Mouse (Mus musculus): ENCODE data around the gene BC107364. TPM values are rescaled to one million over a fixed set of nuclear protein-coding genes. Genes with fewer than 3 reads are reported as not detected.
"Not testable (repeated sequence)": the region's sequence is repeated elsewhere in the genome, so short reads cannot be mapped to it uniquely, and the experiment has no call there.

Gene BC107364
- polyA plus RNA-seq, 1 experiment, result 0.09 TPM

GRCm38 (mm10) chr3:96487596-96488289 lies 35.6 kb upstream of the BC107364 start:
- Histone ChIP-seq H3K4me3 (ENCODE audit: control insufficient read depth, insufficient read depth, low read length) (peak overlapping the region; percentile 42), H3K27ac (ENCODE audit: control insufficient read depth, insufficient read depth, low read length) (peak overlapping the region; percentile 98), H3K27me3 (ENCODE audit: control insufficient read depth, insufficient read depth, low read length) (no peaks in the 10 kb centered on the region), H3K4me1 (replicated peaks; ENCODE audit: control insufficient read depth, insufficient read depth, low read length) (peaks cover 2% of the 10 kb centered on the region), H3K36me3 (ENCODE audit: control insufficient read depth, insufficient read depth, low read length) (no peaks in the 10 kb centered on the region)
- TF ChIP-seq CTCF (IDR thresholded peaks at IDR 0.05; ENCODE audit: borderline replicate concordance, control insufficient read depth, extremely low read depth, insufficient read depth, low read length, poor library complexity) (peak; percentile 22; the same call in 1 of the 2 replicates), POLR2A (IDR thresholded peaks at IDR 0.05; ENCODE audit: control insufficient read depth, extremely low read depth, insufficient read depth, low read length, poor library complexity) (no peak)
- WGBS, result 5% methylated on average over 26 of the region's 26 CpGs
- DNase-seq, result peak; percentile 57

GRCm38 (mm10) chr3:96486828-96487559 lies 34.9 kb upstream of the BC107364 start:
- DNase-seq; H3K36me3 ChIP-seq (ENCODE audit: control insufficient read depth, insufficient read depth, low read length); H3K27me3 ChIP-seq (ENCODE audit: control insufficient read depth, insufficient read depth, low read length); H3K4me1 ChIP-seq (replicated peaks; ENCODE audit: control insufficient read depth, insufficient read depth, low read length): not testable (repeated sequence)
- H3K27ac ChIP-seq (ENCODE audit: control insufficient read depth, insufficient read depth, low read length), result peak overlapping the region; percentile 71
- WGBS, result 8% methylated on average over 9 of the region's 38 CpGs
- H3K4me3 ChIP-seq (ENCODE audit: control insufficient read depth, insufficient read depth, low read length), result peak overlapping the region; percentile 36; the same call in 1 of the 2 replicates

- H3K4me1 ChIP-seq (replicated peaks; ENCODE audit: control insufficient read depth, insufficient read depth, low read length); H3K4me3 ChIP-seq (ENCODE audit: control insufficient read depth, insufficient read depth, low read length); DNase-seq; H3K36me3 ChIP-seq (ENCODE audit: control insufficient read depth, insufficient read depth, low read length); H3K27me3 ChIP-seq (ENCODE audit: control insufficient read depth, insufficient read depth, low read length); H3K27ac ChIP-seq (ENCODE audit: control insufficient read depth, insufficient read depth, low read length): not testable (repeated sequence)
- 2% methylated on average over 4 of the region's 34 CpGs for WGBS
These were observed 34.1 kb upstream of the BC107364 start for GRCm38 (mm10) chr3:96486064-96486827.

GRCm38 (mm10) chr3:96485361-96485760 lies 33.3 kb upstream of the BC107364 start:
- H3K27me3 ChIP-seq (ENCODE audit: control insufficient read depth, insufficient read depth, low read length), result no peaks in the 10 kb centered on the region
- peaks cover 2% of the 10 kb centered on the region for H3K4me1 ChIP-seq (replicated peaks; ENCODE audit: control insufficient read depth, insufficient read depth, low read length)
- H3K27ac ChIP-seq (ENCODE audit: control insufficient read depth, insufficient read depth, low read length), result no peak overlapping the region
- no peaks in the 10 kb centered on the region for H3K36me3 ChIP-seq (ENCODE audit: control insufficient read depth, insufficient read depth, low read length)
- 97% methylated on average over 2 of the region's 2 CpGs for WGBS
- H3K4me3 ChIP-seq (ENCODE audit: control insufficient read depth, insufficient read depth, low read length), result no peak overlapping the region
- TF ChIP-seq CTCF (IDR thresholded peaks at IDR 0.05; ENCODE audit: borderline replicate concordance, control insufficient read depth, extremely low read depth, insufficient read depth, low read length, poor library complexity) (no peak), POLR2A (IDR thresholded peaks at IDR 0.05; ENCODE audit: control insufficient read depth, extremely low read depth, insufficient read depth, low read length, poor library complexity) (no peak)
- no peak for DNase-seq

- Histone ChIP-seq H3K27ac (ENCODE audit: control insufficient read depth, insufficient read depth, low read length) (no peak overlapping the region), H3K4me3 (ENCODE audit: control insufficient read depth, insufficient read depth, low read length) (no peak overlapping the region), H3K36me3 (ENCODE audit: control insufficient read depth, insufficient read depth, low read length) (no peaks in the 10 kb centered on the region), H3K4me1 (replicated peaks; ENCODE audit: control insufficient read depth, insufficient read depth, low read length) (peaks cover 2% of the 10 kb centered on the region), H3K27me3 (ENCODE audit: control insufficient read depth, insufficient read depth, low read length) (no peaks in the 10 kb centered on the region)
- TF ChIP-seq CTCF (IDR thresholded peaks at IDR 0.05; ENCODE audit: borderline replicate concordance, control insufficient read depth, extremely low read depth, insufficient read depth, low read length, poor library complexity), result no peak
- no peak for TF ChIP-seq POLR2A (IDR thresholded peaks at IDR 0.05; ENCODE audit: control insufficient read depth, extremely low read depth, insufficient read depth, low read length, poor library complexity)
- no peak for DNase-seq
- WGBS, result 93% methylated on average over 4 of the region's 4 CpGs
These were observed 32.8 kb upstream of the BC107364 start for GRCm38 (mm10) chr3:96484921-96485320.

GRCm38 (mm10) chr3:96483946-96484345 lies 31.8 kb upstream of the BC107364 start:
- peaks cover 2% of the 10 kb centered on the region for H3K4me1 ChIP-seq (replicated peaks; ENCODE audit: control insufficient read depth, insufficient read depth, low read length)
- no peak for TF ChIP-seq CTCF (IDR thresholded peaks at IDR 0.05; ENCODE audit: borderline replicate concordance, control insufficient read depth, extremely low read depth, insufficient read depth, low read length, poor library complexity)
- TF ChIP-seq POLR2A (IDR thresholded peaks at IDR 0.05; ENCODE audit: control insufficient read depth, extremely low read depth, insufficient read depth, low read length, poor library complexity), result no peak
- 98% methylated on average over 2 of the region's 2 CpGs for WGBS
- no peak overlapping the region for H3K27ac ChIP-seq (ENCODE audit: control insufficient read depth, insufficient read depth, low read length)
- H3K36me3 ChIP-seq (ENCODE audit: control insufficient read depth, insufficient read depth, low read length), result no peaks in the 10 kb centered on the region
- DNase-seq, result no peak
- H3K27me3 ChIP-seq (ENCODE audit: control insufficient read depth, insufficient read depth, low read length), result no peaks in the 10 kb centered on the region
- H3K4me3 ChIP-seq (ENCODE audit: control insufficient read depth, insufficient read depth, low read length), result no peak overlapping the region

GRCm38 (mm10) chr3:96483044-96483443 lies 30.9 kb upstream of the BC107364 start:
- not testable (repeated sequence) for H3K27me3 ChIP-seq (ENCODE audit: control insufficient read depth, insufficient read depth, low read length); H3K4me1 ChIP-seq (replicated peaks; ENCODE audit: control insufficient read depth, insufficient read depth, low read length); H3K27ac ChIP-seq (ENCODE audit: control insufficient read depth, insufficient read depth, low read length); H3K4me3 ChIP-seq (ENCODE audit: control insufficient read depth, insufficient read depth, low read length); H3K36me3 ChIP-seq (ENCODE audit: control insufficient read depth, insufficient read depth, low read length); DNase-seq
- WGBS, result 87% methylated on average over 7 of the region's 7 CpGs

Data from thymus, adult 2 months (tissue).